Mouse (Mus musculus) ovary, postnatal 10 days (tissue): ENCODE results near the gene Pomc.
A peak's percentile ranks its signal among the peaks of the same experiment; 100 is the strongest.
"Not testable (repeated sequence)": the region's sequence is repeated elsewhere in the genome, so short reads cannot be mapped to it uniquely, and the experiment has no call there.

Source experiments
- DNase-seq: peaks from one replicate; pipeline ENCODE4 v3.0.0; 2022; ENCODE audit warnings: low spot score

Pomc gene

GRCm38 (mm10) chr12:3954651-3955050, at the start of gene Pomc:
Gene Pomc (plus strand): TSS chr12:3954951.
- no peak for DNase-seq

- DNase-seq = no peak
Observed at GRCm38 (mm10) chr12:3905436-3905835, 49.3 kb upstream of the Pomc start.

- DNase-seq = no peak
Observed at GRCm38 (mm10) chr12:3906308-3906707, 48.4 kb upstream of the Pomc start.

- no peak for DNase-seq
Observed at GRCm38 (mm10) chr12:3907008-3907407, 47.7 kb upstream of the Pomc start.

- no peak for DNase-seq
Observed at GRCm38 (mm10) chr12:3907418-3907817, 47.3 kb upstream of the Pomc start.

GRCm38 (mm10) chr12:3910466-3911093, 44.2 kb upstream of the Pomc start:
- DNase-seq = no peak

- DNase-seq = no peak
Observed at GRCm38 (mm10) chr12:3911831-3912348, 42.9 kb upstream of the Pomc start.

- no peak for DNase-seq
Observed at GRCm38 (mm10) chr12:3915852-3916251, 38.9 kb upstream of the Pomc start.

- no peak for DNase-seq
Observed at GRCm38 (mm10) chr12:3917668-3918341, 36.9 kb upstream of the Pomc start.

GRCm38 (mm10) chr12:3918577-3918976, 36.2 kb upstream of the Pomc start:
- no peak for DNase-seq

- DNase-seq = no peak
Observed at GRCm38 (mm10) chr12:3919423-3919822, 35.3 kb upstream of the Pomc start.

GRCm38 (mm10) chr12:3926127-3926526, 28.6 kb upstream of the Pomc start:
- peak; percentile 26 for DNase-seq

GRCm38 (mm10) chr12:3928841-3929240, 25.9 kb upstream of the Pomc start:
- no peak for DNase-seq

GRCm38 (mm10) chr12:3930090-3930865, 24.5 kb upstream of the Pomc start:
- not testable (repeated sequence) for DNase-seq

- no peak for DNase-seq
Observed at GRCm38 (mm10) chr12:3942026-3942425, 12.7 kb upstream of the Pomc start.

GRCm38 (mm10) chr12:3944454-3945073, 10.2 kb upstream of the Pomc start:
- DNase-seq = no peak

- DNase-seq = no peak
Observed at GRCm38 (mm10) chr12:3947503-3947902, 7.2 kb upstream of the Pomc start.

- no peak for DNase-seq
Observed at GRCm38 (mm10) chr12:3955371-3955770, 620 bp downstream of the Pomc start.

- no peak for DNase-seq
Observed at GRCm38 (mm10) chr12:3956351-3956750, 1.6 kb downstream of the Pomc start.

GRCm38 (mm10) chr12:3959791-3960543, 5.2 kb downstream of the Pomc start:
- peak; percentile 48 for DNase-seq

GRCm38 (mm10) chr12:3960553-3960952, 5.8 kb downstream of the Pomc start:
- no peak for DNase-seq

GRCm38 (mm10) chr12:3967196-3967595, 12.4 kb downstream of the Pomc start:
- no peak for DNase-seq
